Mouse (Mus musculus): Measurements from ENCODE around the gene Plcl2.

GRCm38 (mm10) chr17:50586834-50587233, 77.6 kb downstream of the Plcl2 start:
- TF ChIP-seq EP300 (IDR thresholded peaks at IDR 0.05) (no peak), CTCF (IDR thresholded peaks at IDR 0.05) (no peak)
